Mouse (Mus musculus): ENCODE measurements at regions not wholly inside any gene's neighbourhood (a gene's known extent, or its start where the extent isn't known, plus 50 kb on each side); places are given as distances from the start of the nearest gene placed in this dataset.

DNA sequence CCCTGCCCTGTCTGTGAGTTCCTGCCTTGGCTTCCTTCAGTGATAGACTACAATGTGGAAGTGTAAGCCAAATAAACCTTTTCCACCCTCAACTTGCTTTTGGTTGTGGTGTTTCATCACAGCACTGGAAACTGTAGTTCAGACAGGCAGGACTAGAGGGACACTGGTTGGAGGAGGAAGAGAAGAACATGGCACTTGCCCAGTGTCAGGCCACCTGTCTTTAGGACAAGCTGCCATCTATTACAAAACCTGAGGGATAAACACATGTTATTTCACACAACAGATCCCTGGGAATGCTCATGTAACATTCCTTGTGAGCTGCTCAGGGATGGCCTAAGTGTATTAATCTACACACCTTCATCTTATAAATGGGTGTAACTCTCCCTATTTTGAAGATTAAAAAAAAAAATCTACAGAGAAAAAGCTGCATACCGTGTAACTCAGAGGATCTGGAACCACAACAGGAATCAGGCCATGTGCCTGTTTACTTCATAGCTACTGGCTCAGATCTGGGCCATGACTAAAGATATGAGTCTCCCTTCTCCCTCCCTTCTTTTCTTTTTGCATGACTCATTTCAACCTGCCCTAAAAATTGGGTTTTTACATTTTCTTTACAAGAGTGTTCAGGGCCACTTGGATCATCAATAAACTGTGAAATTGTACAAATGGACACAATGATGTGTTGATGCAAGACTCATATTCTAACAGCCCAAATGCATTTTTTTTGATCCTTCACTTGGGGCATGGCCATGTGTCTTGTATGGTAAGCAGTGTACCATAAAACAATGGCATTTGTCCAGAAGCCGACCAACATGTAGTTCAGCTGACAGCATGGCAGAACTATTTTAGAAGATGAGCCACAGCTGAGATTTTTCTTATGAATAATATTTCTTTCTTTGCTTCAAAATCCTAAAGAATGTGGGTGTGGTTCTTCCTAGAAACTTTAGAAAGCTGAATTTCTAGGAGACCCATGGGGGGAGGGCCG is 513.1 kb downstream of the Adam3 start:
- Histone ChIP-seq H3K4me3 (ENCODE audit: low read depth, low read length) (no peak overlapping the region), H3K9me3 (ENCODE audit: low read length) (no peaks in the 10 kb centered on the region), H3K27ac (ENCODE audit: low read length) (no peak overlapping the region), H3K27me3 (replicated peaks; ENCODE audit: insufficient read depth, low read length) (no peaks in the 10 kb centered on the region), H3K4me2 (replicated peaks; ENCODE audit: low read depth, low read length) (no peak overlapping the region), H3K36me3 (ENCODE audit: insufficient read depth, low read length) (no peaks in the 10 kb centered on the region), H3K4me1 (ENCODE audit: insufficient read depth, low read depth, low read length) (no peaks in the 10 kb centered on the region), H3K9ac (replicated peaks; ENCODE audit: low read depth) (no peak overlapping the region)
- 85% methylated on average over 3 of the region's 3 CpGs for WGBS
- no peak for DNase-seq (ENCODE audit: low spot score)
- ATAC-seq, result no peak
- no peak for TF ChIP-seq EP300 (IDR thresholded peaks at IDR 0.05)
- TF ChIP-seq CTCF (IDR thresholded peaks at IDR 0.05), result no peak

- 67% methylated on average over 1 of the region's 1 CpGs for WGBS
- TF ChIP-seq EP300 (IDR thresholded peaks at IDR 0.05), result no peak
- H3K36me3 ChIP-seq (ENCODE audit: insufficient read depth, low read length), result no peaks in the 10 kb centered on the region
- H3K4me3 ChIP-seq (ENCODE audit: low read depth, low read length), result no peak overlapping the region
- no peaks in the 10 kb centered on the region for H3K27me3 ChIP-seq (replicated peaks; ENCODE audit: insufficient read depth, low read length)
- no peaks in the 10 kb centered on the region for H3K4me1 ChIP-seq (ENCODE audit: insufficient read depth, low read depth, low read length)
- H3K4me2 ChIP-seq (replicated peaks; ENCODE audit: low read depth, low read length), result no peak overlapping the region
- no peaks in the 10 kb centered on the region for H3K9me3 ChIP-seq (ENCODE audit: low read length)
- no peak for DNase-seq (ENCODE audit: low spot score)
- H3K9ac ChIP-seq (replicated peaks; ENCODE audit: low read depth), result no peak overlapping the region
- ATAC-seq, result no peak
- no peak overlapping the region for H3K27ac ChIP-seq (ENCODE audit: low read length)
Observed at GRCm38 (mm10) chr8:24211091-24211490, 514.6 kb downstream of the Adam3 start.
